Mouse (Mus musculus): ENCODE data around the gene Anapc16. TPM values are rescaled to one million over a fixed set of nuclear protein-coding genes. Genes with fewer than 3 reads are reported as not detected.

Gene Anapc16
- polyA plus RNA-seq, 1 experiment from 2014 or later, result 90.4 TPM

Other genes starting within 250 kb of the Anapc16 start
- 24.9 and 27.3 TPM in 2 replicates for gene Dnajb12, start 123.6 kb downstream of the Anapc16 start, polyA plus RNA-seq (2014; fragmentation: Nextera tagmentation; extraction: Ambion mirVana)
- 5.2 and 7.0 TPM in 2 replicates for gene Ddit4, start 51.3 kb downstream of the Anapc16 start, polyA plus RNA-seq (2014; fragmentation: Nextera tagmentation; extraction: Ambion mirVana)
- 34.9 and 35.4 TPM in 2 replicates for gene Ascc1, start 330 bp downstream of the Anapc16 start, polyA plus RNA-seq (2014; fragmentation: Nextera tagmentation; extraction: Ambion mirVana)
- 35.3 and 40.1 TPM in 2 replicates for gene Spock2, start 103.1 kb upstream of the Anapc16 start, polyA plus RNA-seq (2014; fragmentation: Nextera tagmentation; extraction: Ambion mirVana)
- 1.6 and 1.7 TPM in 2 replicates for gene Chst3, start 216.1 kb upstream of the Anapc16 start, polyA plus RNA-seq (2014; fragmentation: Nextera tagmentation; extraction: Ambion mirVana)